Mouse (Mus musculus) intestine, embryonic 15.5 days (tissue): ENCODE measurements around the gene Gtf2a1. TPM values are rescaled to one million over a fixed set of nuclear protein-coding genes. Genes with fewer than 3 reads are reported as not detected.

Experiments used
- polyA plus RNA-seq: library from polyadenylated mRNA; unstranded; fragments of >200 nt; fragmentation: Nextera tagmentation; extraction: Ambion mirVana; gene quantifications from 2 replicates; pipeline ENCODE4 v1.2.1, GENCODE M21; 2015

Gene Gtf2a1
- polyA plus RNA-seq, 1 experiment from 2014 or later: 37.5 TPM

Other genes with a start within 250 kb of the Gtf2a1 start
- gene Cep128, start 206.1 kb downstream of the Gtf2a1 start, polyA plus RNA-seq: 5.8 and 9.0 TPM in 2 replicates
- 0.33 and 0.34 TPM in 2 replicates for gene Tshr, start 205.9 kb downstream of the Gtf2a1 start, polyA plus RNA-seq
- gene Ston2, start 197.9 kb upstream of the Gtf2a1 start, polyA plus RNA-seq: 6.5 and 7.4 TPM in 2 replicates